Mouse (Mus musculus) lung, postnatal 0 days (tissue): ENCODE results near the gene Tomt. TPM values are rescaled to one million over a fixed set of nuclear protein-coding genes. Genes with fewer than 3 reads are reported as not detected.

Experiments used
- ATAC-seq: fragments of 200-750 bp; cut with Nextera tagmentation; 2 replicates; pipeline ENCODE4 v1.8.0; 2017; ENCODE audit warnings: moderate library complexity
- DNase-seq: peaks from one replicate; pipeline ENCODE4 v3.0.0-alpha.2; 2016; ENCODE audit warnings: low spot score
- H3K27ac ChIP-seq: fragments of 300-500 bp; sonication (generic); 2 replicates; pipeline ENCODE4 v1.5.1; 2014; ENCODE audit warnings: antibody characterized with exemption, mild to moderate bottlenecking, low read length, mixed read lengths
- H3K27me3 ChIP-seq: fragments of 300-500 bp; sonication (generic); replicated peaks from 2 replicates; pipeline ENCODE4 v1.6.1; 2014; ENCODE audit warnings: low read length, mixed read lengths; ENCODE audit not compliant: insufficient read depth
- H3K36me3 ChIP-seq: fragments of 300-500 bp; sonication (generic); 2 replicates; pipeline ENCODE4 v1.6.1; 2014; ENCODE audit warnings: low read length, mixed read lengths; ENCODE audit not compliant: insufficient read depth
- H3K4me1 ChIP-seq: fragments of 300-500 bp; sonication (generic); 2 replicates; pipeline ENCODE4 v1.6.1; 2014; ENCODE audit warnings: antibody characterized with exemption, low read depth, low read length, mixed read lengths; ENCODE audit not compliant: insufficient read depth
- H3K4me2 ChIP-seq: fragments of 300-500 bp; sonication (generic); replicated peaks from 2 replicates; pipeline ENCODE4 v1.6.1; 2014; ENCODE audit warnings: low read depth, mild to moderate bottlenecking, low read length, moderate library complexity, mixed read lengths
- H3K4me3 ChIP-seq: fragments of 300-500 bp; sonication (generic); 2 replicates; pipeline ENCODE4 v1.5.1; 2014; ENCODE audit warnings: low read depth, low read length
- H3K9ac ChIP-seq: fragments of 300-500 bp; sonication (generic); replicated peaks from 2 replicates; pipeline ENCODE4 v1.6.1; 2014; ENCODE audit warnings: low read depth, mild to moderate bottlenecking
- H3K9me3 ChIP-seq: fragments of 300-500 bp; sonication (generic); 2 replicates; pipeline ENCODE4 v1.6.1; 2016; ENCODE audit warnings: low read length, mixed read lengths
- CTCF ChIP-seq: IDR thresholded peaks from 2 replicates; pipeline ENCODE4 v1.5.1; 2016; ENCODE audit warnings: antibody characterized with exemption, mild to moderate bottlenecking
- EP300 ChIP-seq: IDR thresholded peaks from 2 replicates; pipeline ENCODE4 v1.6.1; 2016; ENCODE audit warnings: antibody characterized with exemption, mild to moderate bottlenecking, control low read depth
- WGBS: fragments of 180-500 bp; shearing (Covaris S2); extraction: QIAGEN DNeasy Blood & Tissue Kit; methylation state at CpG from one replicate; pipeline ENCODE4 v1.1.7; 2014; 5-methylcytosine and 5-hydroxymethylcytosine counted together
- polyA plus RNA-seq: library from polyadenylated mRNA; unstranded; fragments of >200 nt; fragmentation: Nextera tagmentation; extraction: Ambion mirVana; gene quantifications from 2 replicates; pipeline ENCODE4 v1.2.1, GENCODE M21; 2015

The Tomt gene
- polyA plus RNA-seq, 1 experiment from 2014 or later, result 0.05 TPM

GRCm38 (mm10) chr7:101939758-101940157 lies 33.6 kb upstream of the Tomt start:
- Histone ChIP-seq H3K27ac (no peak overlapping the region), H3K9me3 (no peaks in the 10 kb centered on the region), H3K4me3 (no peak overlapping the region), H3K4me1 (no peaks in the 10 kb centered on the region; the same call in 1 of the 2 replicates), H3K36me3 (no peaks in the 10 kb centered on the region), H3K9ac (no peak overlapping the region), H3K27me3 (no peaks in the 10 kb centered on the region), H3K4me2 (no peak overlapping the region)
- DNase-seq (no peak), ATAC-seq (no peak)
- 96% methylated on average over 4 of the region's 4 CpGs for WGBS
- TF ChIP-seq EP300, result no peak
- TF ChIP-seq CTCF, result no peak

- DNase-seq (no peak), ATAC-seq (no peak)
- Histone ChIP-seq H3K27me3 (no peaks in the 10 kb centered on the region), H3K9ac (no peak overlapping the region), H3K4me3 (no peak overlapping the region), H3K36me3 (no peaks in the 10 kb centered on the region), H3K9me3 (no peaks in the 10 kb centered on the region), H3K4me2 (no peak overlapping the region), H3K4me1 (no peaks in the 10 kb centered on the region; the same call in 1 of the 2 replicates), H3K27ac (no peak overlapping the region)
- WGBS, result 61% methylated on average over 2 of the region's 2 CpGs
- no peak for TF ChIP-seq EP300
- no peak for TF ChIP-seq CTCF
These were observed 32.2 kb upstream of the Tomt start for GRCm38 (mm10) chr7:101938348-101938747.

GRCm38 (mm10) chr7:101937569-101937968 lies 31.4 kb upstream of the Tomt start:
- no peak overlapping the region for H3K4me3 ChIP-seq
- H3K9ac ChIP-seq, result no peak overlapping the region
- H3K4me2 ChIP-seq, result no peak overlapping the region
- H3K4me1 ChIP-seq, result no peaks in the 10 kb centered on the region; the same call in 1 of the 2 replicates
- H3K9me3 ChIP-seq, result no peaks in the 10 kb centered on the region
- H3K27me3 ChIP-seq, result no peaks in the 10 kb centered on the region
- WGBS, result 94% methylated on average over 4 of the region's 4 CpGs
- H3K27ac ChIP-seq, result no peak overlapping the region
- DNase-seq, result no peak
- H3K36me3 ChIP-seq, result no peaks in the 10 kb centered on the region
- TF ChIP-seq CTCF (no peak), EP300 (no peak)
- ATAC-seq, result no peak

GRCm38 (mm10) chr7:101936996-101937395 lies 30.8 kb upstream of the Tomt start:
- Histone ChIP-seq H3K27ac (no peak overlapping the region), H3K9me3 (no peaks in the 10 kb centered on the region), H3K36me3 (no peaks in the 10 kb centered on the region), H3K4me2 (no peak overlapping the region), H3K27me3 (no peaks in the 10 kb centered on the region), H3K4me3 (no peak overlapping the region), H3K4me1 (no peaks in the 10 kb centered on the region; the same call in 1 of the 2 replicates), H3K9ac (no peak overlapping the region)
- WGBS, result 98% methylated on average over 4 of the region's 4 CpGs
- DNase-seq (no peak), ATAC-seq (no peak)
- TF ChIP-seq CTCF (no peak), EP300 (no peak)

- Histone ChIP-seq H3K4me3 (no peak overlapping the region), H3K27ac (no peak overlapping the region), H3K27me3 (no peaks in the 10 kb centered on the region), H3K9me3 (no peaks in the 10 kb centered on the region), H3K36me3 (no peaks in the 10 kb centered on the region), H3K4me2 (no peak overlapping the region), H3K4me1 (no peaks in the 10 kb centered on the region; the same call in 1 of the 2 replicates), H3K9ac (no peak overlapping the region)
- ATAC-seq (no peak), DNase-seq (no peak)
- 95% methylated on average over 4 of the region's 4 CpGs for WGBS
- TF ChIP-seq EP300 (no peak), CTCF (no peak)
These were observed 29.8 kb upstream of the Tomt start for GRCm38 (mm10) chr7:101935957-101936356.

GRCm38 (mm10) chr7:101933751-101934240 lies 27.6 kb upstream of the Tomt start, which contains the start of the genes Lrrc51 and Numa1:
Gene Lrrc51, minus strand, starts transcription at chr7:101933895.
Gene Numa1, plus strand, starts transcription at chr7:101934111.
- H3K4me3 ChIP-seq, result peak within 1 kb of the TSS; percentile 69
- ATAC-seq (peak; percentile 98), DNase-seq (peak; percentile 99)
- H3K4me1 ChIP-seq, result no peaks in the 10 kb centered on the region; the same call in 1 of the 2 replicates
- H3K27ac ChIP-seq, result peak within 1 kb of the TSS; percentile 86
- peak within 1 kb of the TSS; percentile 77 for H3K4me2 ChIP-seq
- WGBS, result 2% methylated on average over 40 of the region's 40 CpGs
- no peaks in the 10 kb centered on the region for H3K36me3 ChIP-seq
- peak within 1 kb of the TSS; percentile 67 for H3K9ac ChIP-seq
- TF ChIP-seq CTCF (no peak), EP300 (peak; percentile 4)
- no peaks in the 10 kb centered on the region for H3K9me3 ChIP-seq
- no peaks in the 10 kb centered on the region for H3K27me3 ChIP-seq
